Mouse (Mus musculus) bone marrow, adult 2 months (tissue): ENCODE measurements around the gene Ppp3ca.

Experiments used
- CTCF ChIP-seq: fragments of 200-500 bp; IDR thresholded peaks from 2 replicates; pipeline ENCODE4 v1.5.1; 2011; ENCODE audit warnings: low read length, control low read depth; ENCODE audit not compliant: control insufficient read depth, insufficient read depth
- POLR2A ChIP-seq: fragments of 200-500 bp; IDR thresholded peaks from 2 replicates; pipeline ENCODE4 v1.6.1; 2011; ENCODE audit warnings: low read depth, mild to moderate bottlenecking, control low read depth, low read length, borderline replicate concordance; ENCODE audit not compliant: control insufficient read depth

GRCm38 (mm10) chr3:136892140-136892539 is 222.2 kb downstream of the Ppp3ca start:
- TF ChIP-seq CTCF (no peak), POLR2A (no peak)
